Mouse (Mus musculus): ENCODE data around the gene Tmcc1.
A peak's percentile ranks its signal among the peaks of the same experiment; 100 is the strongest.
"Not testable (repeated sequence)": the region's sequence is repeated elsewhere in the genome, so short reads cannot be mapped to it uniquely, and the experiment has no call there.

Gene Tmcc1

GRCm38 (mm10) chr6:116147386-116147785, 45.9 kb downstream of the Tmcc1 start:
- no peak for DNase-seq (ENCODE audit: low spot score in 2 of 2)

GRCm38 (mm10) chr6:116141696-116142095, 51.6 kb downstream of the Tmcc1 start:
- no peak for DNase-seq (ENCODE audit: low spot score in 2 of 2)

- no peak for DNase-seq (ENCODE audit: low spot score in 2 of 2)
These were observed 52.5 kb downstream of the Tmcc1 start for GRCm38 (mm10) chr6:116140782-116141181.

- DNase-seq (ENCODE audit: low spot score in 2 of 2): peak in 1 of 2 experiments; percentile 14
These were observed 54.0 kb downstream of the Tmcc1 start for GRCm38 (mm10) chr6:116139143-116139856.

- DNase-seq (ENCODE audit: low spot score in 2 of 2): peak; percentile 5 to 16
These were observed 57.2 kb downstream of the Tmcc1 start for GRCm38 (mm10) chr6:116135971-116136632.

- DNase-seq (ENCODE audit: low spot score in 2 of 2): no peak
These were observed 59.5 kb downstream of the Tmcc1 start for GRCm38 (mm10) chr6:116133756-116134155.

- no peak for DNase-seq (ENCODE audit: low spot score in 2 of 2)
These were observed 61.5 kb downstream of the Tmcc1 start for GRCm38 (mm10) chr6:116131771-116132170.

GRCm38 (mm10) chr6:116128710-116129109, 64.6 kb downstream of the Tmcc1 start:
- no peak for DNase-seq (ENCODE audit: low spot score in 2 of 2)

GRCm38 (mm10) chr6:116127918-116128443, 65.3 kb downstream of the Tmcc1 start:
- DNase-seq (ENCODE audit: low spot score in 2 of 2): no peak

GRCm38 (mm10) chr6:116126577-116126976, 66.7 kb downstream of the Tmcc1 start:
- DNase-seq (ENCODE audit: low spot score in 2 of 2): no peak

- no peak for DNase-seq (ENCODE audit: low spot score in 2 of 2)
These were observed 70.4 kb downstream of the Tmcc1 start for GRCm38 (mm10) chr6:116122881-116123280.

GRCm38 (mm10) chr6:116119669-116120068, 73.6 kb downstream of the Tmcc1 start:
- DNase-seq (ENCODE audit: low spot score in 2 of 2): no peak

- not testable (repeated sequence) for DNase-seq (ENCODE audit: low spot score in 2 of 2)
These were observed 76.7 kb downstream of the Tmcc1 start for GRCm38 (mm10) chr6:116116634-116117033.

GRCm38 (mm10) chr6:116110588-116110987, 82.7 kb downstream of the Tmcc1 start:
- no peak for DNase-seq (ENCODE audit: low spot score in 2 of 2)

GRCm38 (mm10) chr6:116107471-116108358, 85.6 kb downstream of the Tmcc1 start:
- no peak for DNase-seq (ENCODE audit: low spot score in 2 of 2)

GRCm38 (mm10) chr6:116106967-116107470, 86.3 kb downstream of the Tmcc1 start:
- DNase-seq (ENCODE audit: low spot score in 2 of 2): no peak

- DNase-seq (ENCODE audit: low spot score in 2 of 2): no peak
These were observed 95.7 kb downstream of the Tmcc1 start for GRCm38 (mm10) chr6:116097579-116097978.

- no peak for DNase-seq (ENCODE audit: low spot score in 2 of 2)
These were observed 103.9 kb downstream of the Tmcc1 start for GRCm38 (mm10) chr6:116089402-116089801.

GRCm38 (mm10) chr6:116086036-116086435, 107.2 kb downstream of the Tmcc1 start:
- no peak for DNase-seq (ENCODE audit: low spot score in 2 of 2)

GRCm38 (mm10) chr6:116082239-116082638, 111.0 kb downstream of the Tmcc1 start:
- no peak for DNase-seq (ENCODE audit: low spot score in 2 of 2)

- no peak for DNase-seq (ENCODE audit: low spot score in 2 of 2)
These were observed 111.9 kb downstream of the Tmcc1 start for GRCm38 (mm10) chr6:116081375-116081774.

GRCm38 (mm10) chr6:116080756-116081155, 112.5 kb downstream of the Tmcc1 start:
- DNase-seq (ENCODE audit: low spot score in 2 of 2): no peak

All from natural killer cell, adult 2 months (primary cell).